Comparison of ENCODE assay signal across 15 mouse cellular contexts in the genomic region with DNA sequence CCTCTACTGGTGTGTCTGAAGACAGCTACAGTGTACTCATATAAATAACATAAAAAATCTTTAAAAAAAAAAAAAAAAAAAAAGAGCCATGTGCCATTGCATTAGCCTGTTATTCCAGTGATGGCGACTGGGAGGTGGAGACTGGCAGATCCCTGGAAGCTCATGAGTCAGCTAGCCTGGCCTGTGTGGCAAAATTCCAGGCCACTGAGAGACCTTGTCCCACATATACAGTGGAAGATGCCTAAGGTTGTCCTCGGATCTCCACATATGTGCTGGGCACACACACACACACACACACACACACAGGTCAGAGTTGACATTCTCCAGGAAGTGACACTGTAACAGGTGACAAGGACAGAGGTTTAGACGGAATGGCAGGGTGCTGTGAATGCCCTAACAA.
"Had no signal": no experiment of that assay in that cellular context is flagged by ENCODE, and none has a peak within 500 bp of the region (broad histone marks: within the 10 kb centered on the region; RNA-seq: fewer than 3 reads in every experiment).

No protein-coding gene starts in this region.

- H3K27ac ChIP-seq: limb, embryonic 12.5 days; liver, embryonic 13.5 days; lung, embryonic 15.5 days; macrophage; midbrain, embryonic 12.5 days; neural tube, embryonic 13.5 days had no signal

- H3K4me1 ChIP-seq: limb, embryonic 12.5 days; liver, embryonic 13.5 days; lung, embryonic 15.5 days; midbrain, embryonic 12.5 days; neural tube, embryonic 13.5 days had no signal

- DNase-seq: kidney, postnatal 25 days; layer of hippocampus, adult 9-11 months; liver; liver, embryonic 13.5 days; liver, postnatal 0 days; lung, postnatal 14 days; right cerebral cortex, adult 18-20 months; spleen, adult 18-20 months; thymus, postnatal 36 days had no signal

- ATAC-seq: liver, postnatal 0 days; midbrain, embryonic 16.5 days had no signal

- H3K4me3 ChIP-seq: limb, embryonic 12.5 days; liver, embryonic 13.5 days; lung, embryonic 15.5 days; midbrain, embryonic 12.5 days; neural tube, embryonic 13.5 days had no signal

- H3K9me3 ChIP-seq: limb, embryonic 12.5 days; liver, embryonic 13.5 days; lung, embryonic 15.5 days; midbrain, embryonic 12.5 days; neural tube, embryonic 13.5 days had no signal

- H3K36me3 ChIP-seq: limb, embryonic 12.5 days; liver, embryonic 13.5 days; lung, embryonic 15.5 days; midbrain, embryonic 12.5 days; neural tube, embryonic 13.5 days had no signal

- H3K4me2 ChIP-seq: limb, embryonic 12.5 days; liver, embryonic 13.5 days; lung, embryonic 15.5 days; midbrain, embryonic 12.5 days; neural tube, embryonic 13.5 days had no signal

- H3K9ac ChIP-seq: limb, embryonic 12.5 days; liver, embryonic 13.5 days; liver, postnatal 0 days; lung, embryonic 15.5 days; midbrain, embryonic 12.5 days; neural tube, embryonic 13.5 days had no signal

- H3K27me3 ChIP-seq: limb, embryonic 12.5 days; liver, embryonic 13.5 days; lung, embryonic 15.5 days; midbrain, embryonic 12.5 days; neural tube, embryonic 13.5 days had no signal
